Mouse (Mus musculus): Measurements from ENCODE around the gene Hoxc6. TPM values are rescaled to one million over a fixed set of nuclear protein-coding genes. Genes with fewer than 3 reads are reported as not detected.

Gene Hoxc6
- polyA plus RNA-seq, 2 experiments: 2.5 to 10.4 TPM

DNA sequence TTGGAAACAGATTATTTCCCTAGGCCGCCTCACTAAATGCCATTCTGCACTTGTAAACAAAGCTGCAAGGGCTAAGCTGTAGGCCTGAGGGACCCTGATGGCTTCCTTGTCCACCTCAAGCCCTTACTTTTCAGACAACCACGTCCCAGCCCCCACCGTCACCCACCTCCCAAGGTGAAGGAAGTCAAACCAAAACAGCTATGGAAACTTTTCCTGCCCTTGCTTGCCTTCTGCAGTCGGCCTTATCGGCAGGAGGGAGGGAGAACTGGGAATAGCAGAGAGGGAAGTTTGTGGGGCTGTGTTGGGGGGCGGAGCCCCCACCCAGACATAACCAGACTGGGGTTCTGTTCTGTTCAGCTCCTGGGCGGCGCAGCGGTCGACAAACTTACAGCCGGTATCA, 5.9 kb upstream of the Hoxc6 start:
- no peak for TF ChIP-seq POLR2A (IDR thresholded peaks at IDR 0.05; ENCODE audit: borderline replicate concordance, extremely low read depth, insufficient read depth, insufficient read length)
- 8% methylated on average over 11 of the region's 11 CpGs for whole genome bisulfite sequencing
- DNase-seq (ENCODE audit: low spot score): no peak
- peaks cover 92% of the 10 kb centered on the region for H3K27me3 ChIP-seq (ENCODE audit: control insufficient read depth, insufficient read depth, low read length)
- no peak overlapping the region for H3K4me2 ChIP-seq (replicated peaks; ENCODE audit: low read depth, low read length, severe bottlenecking)
- no peaks in the 10 kb centered on the region for H3K4me1 ChIP-seq (ENCODE audit: control insufficient read depth, insufficient read depth, low read length)
- ATAC-seq (ENCODE audit: low FRiP score, low read depth): no peak
- no peak overlapping the region for H3K27ac ChIP-seq (replicated peaks; ENCODE audit: low read depth, low read length)
- H3K9me3 ChIP-seq (ENCODE audit: control insufficient read depth, low read length): no peaks in the 10 kb centered on the region
- H3K36me3 ChIP-seq (ENCODE audit: control insufficient read depth, insufficient read depth, low read length): no peaks in the 10 kb centered on the region
- no peak overlapping the region for H3K9ac ChIP-seq (ENCODE audit: low read depth, low read length, severe bottlenecking)
- H3K4me3 ChIP-seq (replicated peaks; ENCODE audit: low read length): no peak overlapping the region

- H3K27me3 ChIP-seq (ENCODE audit: control insufficient read depth, insufficient read depth, low read length): peaks cover 91% of the 10 kb centered on the region
- H3K36me3 ChIP-seq (ENCODE audit: control insufficient read depth, insufficient read depth, low read length): no peaks in the 10 kb centered on the region
- H3K4me3 ChIP-seq (replicated peaks; ENCODE audit: low read length): no peak overlapping the region
- no peak overlapping the region for H3K27ac ChIP-seq (replicated peaks; ENCODE audit: low read depth, low read length)
- H3K9ac ChIP-seq (ENCODE audit: low read depth, low read length, severe bottlenecking): no peak overlapping the region
- 0 out of 2 replicates have a peak, but pooled peaks cover 2% of the 10 kb centered on the region for H3K4me1 ChIP-seq (ENCODE audit: control insufficient read depth, insufficient read depth, low read length)
- H3K4me2 ChIP-seq (replicated peaks; ENCODE audit: low read depth, low read length, severe bottlenecking): no peak overlapping the region
- no peak for DNase-seq (ENCODE audit: low spot score)
- ATAC-seq (ENCODE audit: low FRiP score, low read depth): no peak
- no peak for TF ChIP-seq POLR2A (IDR thresholded peaks at IDR 0.05; ENCODE audit: borderline replicate concordance, extremely low read depth, insufficient read depth, insufficient read length)
- WGBS: 13% methylated on average over 3 of the region's 3 CpGs
- no peaks in the 10 kb centered on the region for H3K9me3 ChIP-seq (ENCODE audit: control insufficient read depth, low read length)
These were observed 5.2 kb upstream of the Hoxc6 start for GRCm38 (mm10) chr15:102992863-102993262.

DNA sequence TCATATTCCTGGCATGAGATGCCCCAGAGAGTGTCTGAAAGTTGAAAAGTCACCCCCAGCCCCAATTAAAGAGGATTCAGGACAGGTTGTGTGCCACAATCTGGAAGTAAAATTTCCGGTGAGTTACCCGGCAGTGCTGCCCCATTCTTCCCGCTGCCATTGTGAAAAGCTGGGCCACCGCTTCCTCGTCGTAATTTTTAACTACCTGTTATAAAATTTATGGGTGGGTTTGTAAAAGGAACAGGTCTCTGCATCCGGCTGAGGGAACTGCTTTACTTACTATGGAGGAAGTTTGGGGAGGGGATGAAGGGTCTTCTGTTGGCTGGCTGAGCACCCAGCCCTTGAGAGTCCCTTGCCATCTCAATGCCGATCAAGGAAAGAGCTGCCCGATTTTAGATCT, 1.5 kb upstream of the Hoxc6 start:
- no peaks in the 10 kb centered on the region for H3K9me3 ChIP-seq (ENCODE audit: control insufficient read depth, low read length)
- peaks cover 94% of the 10 kb centered on the region for H3K27me3 ChIP-seq (ENCODE audit: control insufficient read depth, insufficient read depth, low read length)
- no peak for TF ChIP-seq POLR2A (IDR thresholded peaks at IDR 0.05; ENCODE audit: borderline replicate concordance, extremely low read depth, insufficient read depth, insufficient read length)
- no peak overlapping the region for H3K9ac ChIP-seq (ENCODE audit: low read depth, low read length, severe bottlenecking)
- no peak overlapping the region for H3K4me3 ChIP-seq (replicated peaks; ENCODE audit: low read length)
- DNase-seq (ENCODE audit: low spot score): no peak
- no peaks in the 10 kb centered on the region for H3K36me3 ChIP-seq (ENCODE audit: control insufficient read depth, insufficient read depth, low read length)
- H3K27ac ChIP-seq (replicated peaks; ENCODE audit: low read depth, low read length): no peak overlapping the region
- peaks cover 24% of the 10 kb centered on the region for H3K4me1 ChIP-seq (ENCODE audit: control insufficient read depth, insufficient read depth, low read length)
- WGBS: 2% methylated on average over 9 of the region's 9 CpGs
- no peak overlapping the region for H3K4me2 ChIP-seq (replicated peaks; ENCODE audit: low read depth, low read length, severe bottlenecking)
- ATAC-seq (ENCODE audit: low FRiP score, low read depth): no peak

- TF ChIP-seq POLR2A (IDR thresholded peaks at IDR 0.05; ENCODE audit: borderline replicate concordance, extremely low read depth, insufficient read depth, insufficient read length): no peak
- Histone ChIP-seq H3K27ac (replicated peaks; ENCODE audit: low read depth, low read length) (no peak overlapping the region), H3K4me3 (replicated peaks; ENCODE audit: low read length) (peak overlapping the region; percentile 45; the same call in 1 of the 2 replicates), H3K4me1 (ENCODE audit: control insufficient read depth, insufficient read depth, low read length) (peaks cover 24% of the 10 kb centered on the region), H3K4me2 (replicated peaks; ENCODE audit: low read depth, low read length, severe bottlenecking) (peak overlapping the region; percentile 39; the same call in 1 of the 2 replicates), H3K27me3 (ENCODE audit: control insufficient read depth, insufficient read depth, low read length) (peaks cover 95% of the 10 kb centered on the region), H3K36me3 (ENCODE audit: control insufficient read depth, insufficient read depth, low read length) (no peaks in the 10 kb centered on the region), H3K9ac (ENCODE audit: low read depth, low read length, severe bottlenecking) (no peak overlapping the region), H3K9me3 (ENCODE audit: control insufficient read depth, low read length) (no peaks in the 10 kb centered on the region)
- DNase-seq (ENCODE audit: low spot score): no peak
- 4% methylated on average over 3 of the region's 3 CpGs for WGBS
- ATAC-seq (ENCODE audit: low FRiP score, low read depth): no peak
These were observed 626 bp upstream of the Hoxc6 start for GRCm38 (mm10) chr15:102997431-102997830.

- Histone ChIP-seq H3K4me3 (replicated peaks; ENCODE audit: low read length) (peak overlapping the region; percentile 45), H3K36me3 (ENCODE audit: control insufficient read depth, insufficient read depth, low read length) (no peaks in the 10 kb centered on the region), H3K9ac (ENCODE audit: low read depth, low read length, severe bottlenecking) (0 out of 2 replicates have a peak overlapping the region, but pooled peaks have one; percentile 50), H3K9me3 (ENCODE audit: control insufficient read depth, low read length) (no peaks in the 10 kb centered on the region), H3K27me3 (ENCODE audit: control insufficient read depth, insufficient read depth, low read length) (peaks cover 96% of the 10 kb centered on the region), H3K4me1 (ENCODE audit: control insufficient read depth, insufficient read depth, low read length) (peaks cover 24% of the 10 kb centered on the region), H3K4me2 (replicated peaks; ENCODE audit: low read depth, low read length, severe bottlenecking) (peak overlapping the region; percentile 69), H3K27ac (replicated peaks; ENCODE audit: low read depth, low read length) (no peak overlapping the region)
- DNase-seq (ENCODE audit: low spot score) (no peak), ATAC-seq (ENCODE audit: low FRiP score, low read depth) (no peak)
- 0% methylated on average over 19 of the region's 19 CpGs for WGBS
- no peak for TF ChIP-seq POLR2A (IDR thresholded peaks at IDR 0.05; ENCODE audit: borderline replicate concordance, extremely low read depth, insufficient read depth, insufficient read length)
These were observed 638 bp downstream of the Hoxc6 start for GRCm38 (mm10) chr15:102998608-102999182.
